Mouse (Mus musculus) limb, embryonic 11.5 days (tissue): ENCODE measurements around the gene Hs1bp3. TPM values are rescaled to one million over a fixed set of nuclear protein-coding genes. Genes with fewer than 3 reads are reported as not detected.

Experiments
- ATAC-seq: fragments of 200-750 bp; cut with Nextera tagmentation; 2 replicates; pipeline ENCODE4 v1.8.0; 2017; ENCODE audit warnings: low read depth; ENCODE audit not compliant: insufficient number of reproducible peaks, low FRiP score, low TSS enrichment
- DNase-seq: peaks from one replicate; pipeline ENCODE4 v3.0.0-alpha.2; 2015; ENCODE audit warnings: low spot score
- H3K27ac ChIP-seq: fragments of 300-500 bp; sonication (generic); replicated peaks from 2 replicates; pipeline ENCODE4 v1.5.1; 2014; ENCODE audit warnings: low read depth, mild to moderate bottlenecking, low read length
- H3K27me3 ChIP-seq: fragments of 300-500 bp; sonication (generic); 2 replicates; pipeline ENCODE4 v1.6.1; 2014; ENCODE audit warnings: mild to moderate bottlenecking, low read length, mixed read lengths; ENCODE audit not compliant: control insufficient read depth, insufficient read depth
- H3K36me3 ChIP-seq: fragments of 300-500 bp; sonication (generic); 2 replicates; pipeline ENCODE4 v1.6.1; 2014; ENCODE audit warnings: mild to moderate bottlenecking, low read length, moderate library complexity, mixed read lengths; ENCODE audit not compliant: control insufficient read depth, insufficient read depth
- H3K4me1 ChIP-seq: fragments of 300-500 bp; sonication (generic); 2 replicates; pipeline ENCODE4 v1.6.1; 2014; ENCODE audit warnings: low read length, mixed read lengths; ENCODE audit not compliant: control insufficient read depth, insufficient read depth
- H3K4me2 ChIP-seq: fragments of 300-500 bp; sonication (generic); 2 replicates; pipeline ENCODE4 v1.6.1; 2014; ENCODE audit warnings: low read depth, mild to moderate bottlenecking, moderate library complexity; ENCODE audit not compliant: severe bottlenecking
- H3K4me3 ChIP-seq: fragments of 300-500 bp; sonication (generic); 2 replicates; pipeline ENCODE4 v1.5.1; 2014; ENCODE audit warnings: low read depth, low read length
- H3K9ac ChIP-seq: fragments of 300-500 bp; sonication (generic); 2 replicates; pipeline ENCODE4 v1.6.1; 2014; ENCODE audit warnings: mild to moderate bottlenecking, low read length
- H3K9me3 ChIP-seq: fragments of 300-500 bp; sonication (generic); 2 replicates; pipeline ENCODE4 v1.6.1; 2016; ENCODE audit warnings: low read length; ENCODE audit not compliant: control insufficient read depth
- WGBS: fragments of 180-500 bp; shearing (Covaris S2); extraction: QIAGEN DNeasy Blood & Tissue Kit; methylation state at CpG from one replicate; pipeline ENCODE4 v1.1.7; 2014; 5-methylcytosine and 5-hydroxymethylcytosine counted together
- polyA plus RNA-seq: library from polyadenylated mRNA; unstranded; fragments of >200 nt; fragmentation: Nextera tagmentation; extraction: Ambion mirVana; gene quantifications from 2 replicates; pipeline ENCODE4 v1.2.1, GENCODE M21; 2014

The Hs1bp3 gene
- polyA plus RNA-seq, 1 experiment from 2014 or later = 11.8 TPM

GRCm38 (mm10) chr12:8381940-8382339 is 68.7 kb downstream of the Hs1bp3 start:
- 69% methylated on average over 2 of the region's 2 CpGs for WGBS
- Histone ChIP-seq H3K27me3 (no peaks in the 10 kb centered on the region), H3K9ac (no peak overlapping the region), H3K4me3 (no peak overlapping the region), H3K4me1 (no peaks in the 10 kb centered on the region), H3K27ac (no peak overlapping the region), H3K9me3 (no peaks in the 10 kb centered on the region), H3K36me3 (no peaks in the 10 kb centered on the region), H3K4me2 (no peak overlapping the region)
- ATAC-seq (no peak), DNase-seq (no peak)

DNA sequence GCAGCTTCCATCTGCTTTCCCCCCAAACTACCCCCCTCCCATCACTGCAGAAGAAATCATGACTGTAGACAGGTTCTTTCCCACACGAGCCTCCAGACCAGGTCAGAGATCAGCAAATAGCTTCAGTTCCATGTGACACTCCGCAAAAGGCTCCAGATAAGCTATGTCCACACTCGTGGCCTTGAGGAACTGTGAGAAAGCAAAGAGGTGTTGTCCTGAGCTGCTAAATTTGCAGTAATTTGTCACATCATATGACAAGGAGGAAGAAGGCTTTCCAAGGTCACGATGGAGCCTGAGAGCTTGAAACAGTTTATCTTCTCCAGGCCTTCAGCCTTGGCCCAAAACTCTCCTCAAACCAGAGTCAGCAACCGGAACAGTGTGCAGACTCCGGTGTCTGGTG is 70.6 kb downstream of the Hs1bp3 start:
- ATAC-seq (no peak), DNase-seq (no peak)
- WGBS = 82% methylated on average over 6 of the region's 6 CpGs
- H3K9me3 ChIP-seq = no peaks in the 10 kb centered on the region
- no peak overlapping the region for H3K9ac ChIP-seq
- H3K4me3 ChIP-seq = no peak overlapping the region
- no peaks in the 10 kb centered on the region for H3K4me1 ChIP-seq
- H3K27me3 ChIP-seq = no peaks in the 10 kb centered on the region
- H3K27ac ChIP-seq = no peak overlapping the region
- no peaks in the 10 kb centered on the region for H3K36me3 ChIP-seq
- no peak overlapping the region for H3K4me2 ChIP-seq

GRCm38 (mm10) chr12:8386451-8387011 is 73.3 kb downstream of the Hs1bp3 start:
- WGBS = 74% methylated on average over 6 of the region's 6 CpGs
- no peak for ATAC-seq
- no peak overlapping the region for H3K9ac ChIP-seq
- no peak for DNase-seq
- no peaks in the 10 kb centered on the region for H3K4me1 ChIP-seq
- H3K4me2 ChIP-seq = no peak overlapping the region
- H3K36me3 ChIP-seq = no peaks in the 10 kb centered on the region
- no peak overlapping the region for H3K4me3 ChIP-seq
- H3K9me3 ChIP-seq = no peaks in the 10 kb centered on the region
- H3K27ac ChIP-seq = no peak overlapping the region
- no peaks in the 10 kb centered on the region for H3K27me3 ChIP-seq

DNA sequence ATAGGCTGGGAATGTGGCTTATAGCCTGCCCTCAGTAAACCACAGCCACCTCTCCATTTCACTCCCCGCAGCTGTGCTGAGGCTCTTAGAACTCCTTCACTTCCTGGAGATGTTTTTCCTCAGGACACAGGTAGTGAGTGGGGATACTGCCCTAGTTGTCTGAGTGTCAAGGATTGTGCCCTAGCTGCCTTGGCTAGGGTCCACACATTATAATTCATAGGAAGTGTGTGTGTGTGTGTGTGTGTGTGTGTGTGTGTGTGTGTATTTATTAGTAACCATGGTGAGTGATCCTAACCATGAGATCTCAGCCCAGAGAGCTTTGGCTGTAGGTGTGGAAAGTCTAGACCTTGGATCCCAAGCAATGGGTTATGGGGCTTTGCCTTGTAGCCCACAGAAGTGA is 74.0 kb downstream of the Hs1bp3 start:
- Histone ChIP-seq H3K4me1 (no peaks in the 10 kb centered on the region), H3K27ac (no peak overlapping the region), H3K36me3 (no peaks in the 10 kb centered on the region), H3K9ac (no peak overlapping the region), H3K27me3 (no peaks in the 10 kb centered on the region), H3K4me2 (no peak overlapping the region), H3K4me3 (no peak overlapping the region), H3K9me3 (no peaks in the 10 kb centered on the region)
- DNase-seq = no peak
- 67% methylated on average over 1 of the region's 1 CpGs for WGBS
- no peak for ATAC-seq

DNA sequence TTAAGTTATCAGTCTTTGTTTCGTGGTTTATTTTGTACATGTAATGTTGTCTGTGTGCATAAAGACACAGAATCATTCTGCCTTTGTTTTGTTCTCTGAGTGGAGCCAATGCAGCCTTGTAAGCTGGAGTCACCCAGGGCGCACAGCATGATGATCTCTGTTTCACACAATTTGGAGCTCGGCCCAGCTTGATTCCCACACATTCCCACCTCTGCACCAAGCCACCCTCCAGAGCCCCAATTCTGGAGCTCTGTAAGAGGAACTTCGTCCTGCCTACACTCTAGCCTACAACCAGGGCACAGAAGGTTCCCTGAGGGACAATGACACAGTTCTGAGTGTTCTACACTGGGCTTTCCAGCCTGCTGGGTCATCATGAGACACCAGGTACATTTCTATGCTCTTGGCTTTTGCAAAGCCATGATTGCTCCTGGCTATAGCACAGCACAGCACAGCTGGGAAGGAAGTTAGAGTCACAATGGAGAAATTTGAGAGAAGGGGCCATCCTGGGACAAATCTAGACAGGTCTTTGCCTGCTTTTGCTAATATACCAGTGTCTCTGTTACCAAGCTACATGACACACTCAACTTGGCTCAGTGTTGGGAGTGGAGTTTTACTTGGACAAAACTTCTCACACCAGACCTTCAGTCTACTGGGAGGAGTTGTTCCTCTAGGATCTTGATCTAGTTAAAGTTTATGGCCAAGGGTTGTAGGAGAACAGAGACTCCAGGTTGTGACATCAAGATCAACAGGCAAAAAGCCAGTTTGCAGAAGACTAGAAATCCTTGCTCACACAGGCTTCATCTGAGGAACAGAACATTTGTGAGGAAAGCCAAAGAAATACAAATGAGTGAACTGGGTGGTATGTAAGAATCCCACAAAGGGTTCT is 75.5 kb downstream of the Hs1bp3 start:
- DNase-seq (no peak), ATAC-seq (no peak)
- Histone ChIP-seq H3K27me3 (no peaks in the 10 kb centered on the region), H3K4me3 (no peak overlapping the region), H3K4me1 (no peaks in the 10 kb centered on the region), H3K9me3 (no peaks in the 10 kb centered on the region), H3K36me3 (no peaks in the 10 kb centered on the region), H3K27ac (no peak overlapping the region), H3K4me2 (no peak overlapping the region), H3K9ac (no peak overlapping the region)
- WGBS = 91% methylated on average over 4 of the region's 4 CpGs

DNA sequence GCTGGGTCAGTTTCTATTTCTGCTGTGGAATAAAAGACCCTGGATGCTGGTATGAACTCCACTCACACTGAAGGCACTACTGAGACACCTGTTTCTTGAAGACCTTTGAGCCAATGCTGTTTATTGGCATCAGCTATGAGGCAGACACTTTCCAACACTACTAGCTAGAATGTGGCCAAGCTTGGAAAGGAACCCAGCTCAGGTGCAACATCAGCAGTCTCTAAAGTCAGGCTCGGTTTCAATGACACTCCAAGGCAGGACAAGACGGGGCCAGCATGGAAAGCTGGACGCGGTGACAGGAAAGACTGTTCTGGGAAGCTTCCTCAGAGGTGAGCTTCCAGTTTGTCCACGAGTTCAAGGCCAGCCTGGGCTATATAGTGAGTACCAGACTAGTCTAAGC is 80.0 kb downstream of the Hs1bp3 start:
- DNase-seq = no peak
- WGBS = 88% methylated on average over 5 of the region's 5 CpGs
- Histone ChIP-seq H3K4me1 (0 out of 2 replicates have a peak, but pooled peaks cover 5% of the 10 kb centered on the region), H3K36me3 (no peaks in the 10 kb centered on the region), H3K4me2 (no peak overlapping the region), H3K27ac (no peak overlapping the region), H3K9ac (no peak overlapping the region), H3K4me3 (no peak overlapping the region), H3K9me3 (no peaks in the 10 kb centered on the region), H3K27me3 (no peaks in the 10 kb centered on the region)
- ATAC-seq = no peak

Other genes starting within 250 kb of the Hs1bp3 start
- 60.6 and 62.2 TPM in 2 replicates for gene Ldah, start 105.3 kb upstream of the Hs1bp3 start, polyA plus RNA-seq
- 0.13 and 0.23 TPM in 2 replicates for gene Gdf7, start 11.5 kb upstream of the Hs1bp3 start, polyA plus RNA-seq
- gene Rhob, start 186.6 kb downstream of the Hs1bp3 start, polyA plus RNA-seq = 27.6 and 28.7 TPM in 2 replicates